Mouse (Mus musculus) R1 (cell line): Measurements from ENCODE around the gene Hemk1.

Source experiments
- DNase-seq: peaks from one replicate; pipeline ENCODE4 v3.0.0-alpha.2; 2018; ENCODE audit warnings: low read depth, low spot score

Hemk1 gene

DNA sequence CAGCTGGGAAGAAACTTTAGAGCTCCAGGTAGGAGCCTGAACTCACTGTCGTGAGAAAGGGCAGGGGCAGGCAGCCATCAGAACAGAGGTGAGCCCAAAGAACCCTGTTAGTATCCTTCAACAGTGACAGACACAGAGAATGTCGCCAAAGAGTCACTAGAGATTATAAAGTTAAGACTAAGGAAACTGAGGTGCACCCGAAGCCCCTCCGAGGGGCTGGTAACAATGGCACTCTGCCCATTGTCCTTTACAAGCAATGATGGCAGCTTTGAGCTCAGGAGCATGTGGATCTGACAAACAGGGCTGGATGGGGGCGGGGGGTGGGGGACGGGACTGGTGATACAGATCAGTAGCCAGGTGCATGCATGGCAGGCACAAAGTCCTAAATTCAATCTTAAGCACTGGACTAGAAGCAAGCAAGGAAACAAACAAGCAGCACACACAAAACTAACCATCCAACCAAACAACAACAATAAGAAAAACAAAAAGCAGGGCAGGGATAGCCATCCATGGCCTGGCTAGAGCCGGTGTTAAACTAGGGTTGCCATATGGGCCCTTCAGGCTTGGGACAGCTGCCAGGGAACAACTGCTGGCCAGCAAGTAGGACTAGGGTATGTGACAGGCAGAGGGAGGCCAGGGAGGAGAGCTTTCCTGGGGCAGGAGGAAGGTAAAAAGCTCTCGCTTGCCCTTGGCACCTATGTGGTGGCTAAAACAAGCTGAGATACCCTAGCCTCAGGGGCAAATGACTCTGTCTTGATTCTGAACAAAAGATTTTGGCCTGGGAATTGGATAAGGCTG is 5.2 kb upstream of the Hemk1 start:
- DNase-seq, result no peak

DNA sequence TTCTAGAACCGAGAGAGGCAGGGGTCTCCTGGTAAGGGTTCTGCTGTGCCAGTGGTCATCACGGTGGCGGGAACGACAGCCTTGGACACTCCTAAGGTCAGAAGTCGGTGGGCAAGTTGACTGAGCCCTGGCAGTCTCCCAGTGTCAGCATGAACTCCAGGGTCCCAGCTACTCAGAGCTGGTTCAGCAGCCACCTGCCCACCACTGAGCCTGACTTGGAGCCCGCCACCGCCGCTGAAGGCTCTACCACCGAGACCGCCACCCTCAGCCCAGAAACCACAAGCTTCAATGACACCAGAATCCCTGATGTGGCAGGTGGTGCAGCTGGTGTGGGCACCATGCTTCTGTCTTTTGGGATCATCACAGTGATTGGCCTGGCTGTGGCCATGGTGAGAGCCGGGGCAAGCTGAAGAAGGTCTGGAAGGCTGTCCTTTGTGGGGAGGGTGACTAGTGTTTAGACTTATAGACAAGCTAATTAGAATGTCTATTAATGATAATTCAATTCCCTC is 4.1 kb upstream of the Hemk1 start:
- DNase-seq, result no peak

DNA sequence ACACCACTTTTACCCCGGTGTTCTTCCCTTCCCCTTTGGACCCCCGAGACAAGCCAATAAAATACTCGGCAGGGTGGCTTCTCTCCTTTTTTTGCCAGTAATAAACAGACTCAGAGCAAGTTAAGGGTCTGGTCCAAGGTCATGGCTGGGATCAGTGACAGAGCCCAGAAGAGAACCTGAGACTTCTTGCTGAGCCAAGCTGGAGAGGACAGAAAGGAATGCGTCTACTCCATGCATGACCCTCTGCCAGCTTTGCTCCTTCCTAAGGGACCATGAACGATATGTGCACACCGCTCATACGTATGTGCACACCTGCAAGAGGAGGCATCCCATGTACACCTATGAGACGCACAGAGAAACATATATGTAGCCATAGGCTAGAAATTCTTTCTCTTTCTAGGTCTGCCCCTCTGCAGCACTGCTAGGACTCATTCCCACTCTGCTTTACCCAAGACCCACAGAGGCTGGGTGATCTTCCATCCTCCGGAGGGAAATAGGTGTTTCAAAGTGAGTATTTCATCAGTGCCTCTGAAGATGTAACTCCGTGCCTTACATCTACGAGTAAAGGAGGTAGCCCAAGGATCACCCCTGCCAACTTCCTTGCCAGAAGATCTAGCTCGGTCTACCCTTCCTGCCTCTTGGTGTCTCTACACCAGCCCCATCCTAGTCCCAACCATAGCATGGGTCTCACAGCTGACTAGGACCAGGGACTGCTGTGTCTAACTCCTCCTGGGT is 2.9 kb upstream of the Hemk1 start:
- no peak for DNase-seq

DNA sequence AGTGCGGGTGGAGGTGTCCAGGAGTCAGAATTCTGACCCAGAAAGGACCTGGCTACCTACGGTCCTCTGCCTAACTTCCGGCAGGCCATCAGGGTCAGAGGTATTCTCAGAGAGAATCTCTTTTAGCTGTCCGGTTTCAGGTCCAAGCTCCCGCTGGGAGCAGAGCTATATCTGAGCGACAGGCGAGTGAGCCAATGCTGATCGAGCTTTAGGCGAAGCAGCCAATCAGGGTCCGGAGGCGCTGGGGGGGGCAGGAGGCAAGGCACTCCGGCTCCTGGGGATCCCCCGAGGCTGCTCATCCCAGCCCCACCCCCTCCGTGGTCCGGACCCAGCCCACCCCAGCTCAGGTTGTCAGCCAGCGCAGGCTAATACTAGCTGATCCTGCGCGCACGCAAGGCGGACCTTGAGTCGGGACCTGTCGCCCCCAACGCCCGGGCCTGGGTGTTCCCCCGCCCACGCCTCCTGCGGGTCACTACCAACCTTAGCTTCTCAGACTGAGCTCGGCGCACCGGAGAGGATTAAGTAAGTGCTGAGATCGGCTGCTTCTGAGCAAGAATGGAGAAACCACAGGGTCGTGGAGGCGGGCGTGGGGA is 2.2 kb upstream of the Hemk1 start, which contains the start of gene 6430571L13Rik:
TSS of gene 6430571L13Rik (plus strand) at position 336 of the 593 bp plus-strand sequence.
- peak; percentile 95 for DNase-seq

DNA sequence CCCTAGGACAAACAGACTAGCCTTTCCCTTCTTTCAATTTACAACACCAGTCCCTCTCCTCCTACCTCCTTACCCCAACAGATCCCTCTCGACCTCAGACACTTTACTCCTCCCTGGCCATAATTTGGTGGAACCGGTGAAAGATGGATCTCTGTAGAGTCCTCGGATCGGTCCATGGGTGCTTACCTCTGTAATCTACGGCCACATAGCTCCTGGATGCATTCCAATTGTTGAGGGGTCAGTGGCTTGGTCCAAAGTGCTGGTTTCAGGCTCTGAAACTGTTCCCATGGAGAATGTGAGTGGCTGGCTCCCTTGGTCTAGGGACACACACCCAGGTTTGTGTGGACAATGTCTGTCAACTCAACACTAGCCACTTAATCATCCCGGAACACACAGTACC is 1.8 kb downstream of the Hemk1 start:
- no peak for DNase-seq

DNA sequence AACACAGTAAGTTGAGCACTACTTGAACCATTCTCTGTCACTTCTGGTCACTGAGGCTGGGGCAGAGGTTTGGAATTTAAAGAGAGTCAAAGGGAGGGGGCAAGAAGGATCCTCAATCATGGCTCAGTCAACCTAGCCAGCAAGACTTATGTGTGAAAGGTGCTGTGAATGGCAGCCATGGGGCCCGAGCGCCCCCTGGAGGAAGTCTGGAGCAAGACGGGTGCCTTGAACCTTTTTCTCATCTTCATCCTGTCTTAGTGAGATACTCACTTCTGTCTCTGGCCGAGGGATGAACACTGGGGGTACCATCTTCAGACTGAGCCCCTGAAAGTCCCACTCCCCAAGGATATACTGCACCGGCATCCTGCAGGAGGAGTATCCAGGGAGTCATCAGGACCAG is 2.2 kb downstream of the Hemk1 start:
- peak; percentile 72 for DNase-seq

DNA sequence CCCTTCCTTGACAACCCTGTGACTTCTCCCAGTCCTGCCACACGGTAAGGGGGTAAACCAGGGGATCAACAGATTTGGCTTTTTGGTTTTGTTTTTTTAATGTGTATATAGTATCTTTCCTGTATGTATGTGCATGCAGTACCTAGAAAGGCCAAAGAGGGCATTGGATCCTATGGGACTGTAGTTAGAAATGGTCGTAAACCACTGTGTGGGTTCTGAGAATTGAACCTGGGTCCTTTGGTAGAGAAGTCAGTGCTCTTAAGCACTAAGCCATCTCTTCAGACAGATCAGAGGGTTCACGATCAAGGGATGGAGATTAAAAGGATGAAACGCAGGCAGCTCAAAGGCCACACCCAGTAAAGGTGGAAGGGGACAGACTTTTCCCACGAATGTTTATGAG is 3.1 kb downstream of the Hemk1 start:
- DNase-seq, result no peak

DNA sequence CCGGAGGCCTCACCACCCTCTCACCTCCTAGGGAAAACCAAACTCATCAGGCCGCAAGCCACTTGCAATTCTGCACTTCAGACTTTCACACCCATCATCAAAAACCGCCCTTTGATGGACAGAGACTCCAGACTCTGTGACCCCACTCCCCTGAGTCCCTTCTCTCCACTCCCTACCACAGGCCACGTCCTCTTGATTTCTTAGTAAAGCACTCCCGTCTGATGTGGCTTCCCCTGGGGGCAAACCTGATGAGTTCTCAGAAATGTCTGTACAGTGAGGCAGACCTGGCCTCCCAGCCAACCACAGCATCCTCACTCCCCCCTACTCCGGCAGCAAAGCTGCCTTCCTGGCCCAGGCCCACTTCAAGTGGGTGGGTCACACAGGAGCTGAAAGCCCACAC is 3.8 kb downstream of the Hemk1 start:
- DNase-seq, result no peak

DNA sequence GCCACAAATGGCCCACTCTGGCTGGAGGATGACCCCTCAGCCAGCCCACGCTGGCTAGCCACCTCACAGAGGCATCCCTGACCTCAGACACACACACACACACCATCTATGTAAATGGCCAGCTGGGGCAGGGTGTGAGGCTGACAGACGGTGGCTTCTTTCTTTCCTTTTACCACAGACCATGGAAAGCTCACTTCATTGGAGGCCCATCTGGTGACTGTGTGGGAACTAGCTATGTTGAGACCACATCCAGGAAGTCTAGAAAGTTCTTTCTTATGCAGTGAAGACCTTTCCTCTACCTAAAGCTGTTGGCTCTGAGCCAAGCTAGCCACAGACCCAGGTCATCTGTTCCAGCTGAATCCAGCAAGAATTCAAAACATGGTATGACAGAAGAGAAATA is 4.5 kb downstream of the Hemk1 start:
- DNase-seq, result no peak

DNA sequence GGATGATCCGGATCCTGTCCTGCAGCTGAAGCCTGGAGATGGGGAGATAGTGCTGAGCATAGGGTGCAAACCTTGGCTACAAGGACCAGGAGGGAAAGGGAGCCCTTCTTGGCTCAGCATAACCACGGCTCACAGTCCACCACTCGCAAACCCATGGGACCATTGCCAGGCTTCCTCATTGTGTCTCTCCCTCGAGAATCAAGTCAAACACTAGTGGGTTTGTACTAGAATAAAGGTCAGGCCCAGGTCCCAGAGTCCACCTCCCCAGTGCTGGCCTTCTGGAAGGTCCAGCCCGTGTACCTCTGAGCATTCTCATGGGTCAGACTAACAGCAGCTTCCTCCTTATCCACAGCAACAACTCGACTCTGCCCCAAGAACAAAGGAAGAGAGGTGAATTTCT is 7.4 kb downstream of the Hemk1 start:
- no peak for DNase-seq

DNA sequence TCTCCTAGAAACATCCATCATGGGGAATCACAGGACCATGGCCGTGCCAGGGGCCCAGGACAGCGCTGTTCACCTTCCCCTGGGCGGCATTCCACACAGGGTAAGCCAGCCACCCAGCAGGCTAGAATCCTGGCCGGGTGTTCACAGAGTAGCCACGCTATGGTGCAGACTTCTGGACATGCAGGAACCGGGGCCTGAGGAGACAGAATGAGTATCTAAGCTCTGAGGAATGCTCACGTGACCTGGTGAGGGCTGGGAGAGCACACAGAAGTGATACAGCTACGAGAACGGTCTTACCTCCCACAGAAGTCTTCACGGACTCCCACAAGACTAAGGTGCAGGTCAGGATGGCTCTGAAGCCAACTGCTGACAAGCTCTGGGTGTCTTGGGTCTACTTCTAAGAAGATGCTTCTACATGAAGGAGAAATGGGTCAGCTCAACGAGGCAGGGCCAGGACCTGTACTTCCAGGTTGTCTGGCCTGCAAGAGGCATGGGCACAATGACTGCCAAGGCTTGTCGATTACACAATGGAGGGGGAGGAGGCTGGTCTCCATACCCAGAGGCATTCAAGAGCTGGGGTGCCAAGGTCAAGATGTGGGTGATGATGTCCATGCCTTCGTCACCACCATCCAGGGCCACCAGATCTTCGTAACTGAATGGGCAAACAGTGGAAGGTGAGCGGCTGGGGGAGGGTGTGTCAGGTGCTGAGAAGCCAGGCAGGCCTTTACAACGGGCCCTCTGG is 10.1 kb downstream of the Hemk1 start:
- no peak for DNase-seq

DNA sequence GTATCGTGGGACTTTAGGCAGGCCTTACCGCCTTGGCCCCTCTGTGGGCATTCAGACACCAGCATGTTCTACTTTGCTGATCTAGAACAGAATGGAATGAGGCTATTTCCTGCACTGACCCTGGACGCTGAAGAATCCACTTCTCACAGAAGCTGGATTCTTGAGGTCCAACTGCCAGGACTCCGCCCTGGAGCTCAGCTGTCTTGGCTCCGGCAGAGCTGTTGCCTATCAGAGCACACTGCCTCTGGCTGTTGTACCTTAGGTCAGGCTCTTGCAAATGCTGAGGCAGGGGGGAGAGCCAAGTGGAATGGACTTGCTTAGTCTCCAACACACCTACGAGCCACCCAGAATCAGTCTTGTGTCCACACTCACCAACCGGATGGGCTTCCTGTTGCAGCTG is 12.2 kb downstream of the Hemk1 start:
- DNase-seq, result no peak

DNA sequence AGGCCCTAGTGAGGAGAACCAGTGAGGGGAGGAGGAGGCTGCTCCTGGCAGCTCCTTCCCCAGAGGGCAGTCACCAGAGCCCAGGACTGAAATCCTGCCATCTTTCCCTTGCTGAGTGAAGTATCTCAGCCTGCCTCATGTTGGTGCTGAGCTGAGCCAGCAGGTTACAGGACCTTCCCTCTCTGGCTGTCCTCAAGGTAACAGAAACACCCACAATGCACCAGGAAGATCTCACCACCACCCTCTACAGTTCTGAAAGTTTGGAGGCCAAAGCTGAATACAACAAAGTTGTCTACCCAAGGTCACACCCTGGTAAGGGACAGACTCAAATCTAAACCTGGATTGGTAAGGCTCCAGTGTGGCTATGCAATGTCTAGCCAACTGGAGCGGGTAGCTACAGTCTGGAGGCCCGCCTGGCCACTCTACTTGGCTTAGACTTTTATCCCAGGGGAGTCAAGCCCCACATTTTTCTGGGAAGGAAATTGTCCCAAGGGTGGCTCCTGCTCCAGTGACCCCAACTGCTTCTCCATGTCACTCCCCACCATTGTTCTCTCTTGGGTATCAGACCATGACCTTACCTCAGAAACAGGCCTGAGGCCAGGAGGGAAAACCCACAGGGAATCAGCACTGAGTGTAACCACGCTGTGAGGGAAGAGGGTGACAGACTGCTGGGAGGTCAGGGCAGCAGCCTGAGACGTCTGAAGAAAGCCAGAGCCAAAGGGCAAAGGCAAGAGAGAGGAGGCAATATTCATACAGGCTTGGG is 13.2 kb downstream of the Hemk1 start:
- DNase-seq, result no peak

DNA sequence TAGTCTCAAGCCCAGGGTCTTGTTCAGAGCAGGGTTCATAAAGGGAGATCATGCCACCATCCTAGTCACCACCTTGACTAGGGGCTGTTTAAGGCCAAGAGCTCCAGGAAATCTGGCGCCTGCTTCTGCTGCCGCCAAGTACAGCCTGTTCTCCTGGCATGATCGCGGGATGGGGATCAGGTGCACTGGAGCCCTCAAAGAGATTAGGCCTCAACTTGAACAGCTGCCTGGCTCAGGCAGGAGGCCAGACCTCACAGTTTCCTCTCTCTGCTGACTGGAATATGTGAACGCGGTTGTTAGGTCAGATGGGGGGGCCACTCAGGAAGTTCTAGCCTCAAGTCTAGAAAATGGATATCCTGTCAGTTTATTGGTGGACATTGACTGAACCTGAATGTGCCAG is 14.6 kb downstream of the Hemk1 start:
- no peak for DNase-seq

DNA sequence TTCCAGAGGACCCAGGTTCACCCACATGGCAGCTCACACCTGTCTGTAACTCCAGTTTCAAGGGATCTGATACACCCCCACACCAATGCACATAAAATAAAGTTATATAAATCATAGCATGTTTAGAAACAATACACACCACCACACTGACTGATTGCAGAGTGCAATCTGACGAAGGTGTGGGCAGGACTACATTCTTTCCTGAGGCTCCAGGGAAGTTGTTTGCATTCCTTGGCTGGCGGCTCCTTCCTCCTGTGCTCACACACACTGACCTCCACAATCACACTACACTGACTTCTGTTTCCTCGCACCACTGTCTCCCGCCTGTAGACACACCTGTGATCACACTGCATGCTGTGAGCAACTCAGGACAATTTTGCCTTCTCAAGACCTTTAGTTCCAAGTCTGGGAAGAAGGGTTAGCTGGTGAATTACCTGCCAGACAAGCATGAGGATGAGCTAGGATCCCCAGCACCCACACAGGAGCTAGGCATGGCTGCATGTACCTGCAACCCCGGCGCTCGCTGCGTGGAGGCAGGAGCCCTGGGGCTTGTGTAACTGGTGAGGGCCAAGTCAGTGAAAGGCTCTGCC is 15.6 kb downstream of the Hemk1 start:
- no peak for DNase-seq

DNA sequence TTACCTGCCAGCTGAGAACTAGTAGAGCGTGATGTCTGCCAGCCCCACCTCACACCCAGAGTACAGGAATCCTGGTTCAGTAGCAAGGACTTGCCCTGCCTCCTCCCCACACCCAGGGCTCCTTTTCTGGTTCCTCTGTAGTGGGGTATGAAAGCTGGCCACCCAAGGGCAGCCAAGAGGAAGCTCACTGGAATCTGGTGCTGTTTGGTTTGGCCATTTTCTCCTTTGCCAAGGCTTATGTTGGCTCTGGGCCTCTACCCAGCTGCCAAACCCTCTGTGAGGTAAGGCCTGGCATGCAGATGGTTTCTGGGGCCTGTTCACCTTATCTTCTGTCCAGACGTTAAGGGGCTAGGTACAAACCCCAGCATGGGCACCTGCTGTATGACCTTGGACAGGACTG is 22.4 kb downstream of the Hemk1 start:
- no peak for DNase-seq

DNA sequence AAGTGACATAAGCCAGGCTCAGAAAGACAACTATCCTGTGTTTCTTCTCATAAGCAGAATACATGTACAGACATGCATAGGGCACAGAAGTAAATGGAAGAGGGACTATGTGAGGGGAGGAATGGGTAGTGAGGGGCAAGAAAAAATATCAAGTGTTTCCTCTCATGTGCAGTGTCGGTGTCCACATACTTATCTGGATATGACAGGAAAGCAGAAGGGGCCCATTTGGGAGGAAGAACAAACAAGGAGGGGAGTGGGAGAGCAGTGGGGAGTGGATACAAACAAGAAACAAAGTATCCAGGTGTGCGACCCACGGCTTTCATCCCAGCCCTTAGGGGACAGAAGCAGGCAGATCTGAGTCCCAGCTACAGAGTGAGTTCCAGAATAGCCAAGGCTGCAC is 24.2 kb downstream of the Hemk1 start:
- DNase-seq, result no peak

DNA sequence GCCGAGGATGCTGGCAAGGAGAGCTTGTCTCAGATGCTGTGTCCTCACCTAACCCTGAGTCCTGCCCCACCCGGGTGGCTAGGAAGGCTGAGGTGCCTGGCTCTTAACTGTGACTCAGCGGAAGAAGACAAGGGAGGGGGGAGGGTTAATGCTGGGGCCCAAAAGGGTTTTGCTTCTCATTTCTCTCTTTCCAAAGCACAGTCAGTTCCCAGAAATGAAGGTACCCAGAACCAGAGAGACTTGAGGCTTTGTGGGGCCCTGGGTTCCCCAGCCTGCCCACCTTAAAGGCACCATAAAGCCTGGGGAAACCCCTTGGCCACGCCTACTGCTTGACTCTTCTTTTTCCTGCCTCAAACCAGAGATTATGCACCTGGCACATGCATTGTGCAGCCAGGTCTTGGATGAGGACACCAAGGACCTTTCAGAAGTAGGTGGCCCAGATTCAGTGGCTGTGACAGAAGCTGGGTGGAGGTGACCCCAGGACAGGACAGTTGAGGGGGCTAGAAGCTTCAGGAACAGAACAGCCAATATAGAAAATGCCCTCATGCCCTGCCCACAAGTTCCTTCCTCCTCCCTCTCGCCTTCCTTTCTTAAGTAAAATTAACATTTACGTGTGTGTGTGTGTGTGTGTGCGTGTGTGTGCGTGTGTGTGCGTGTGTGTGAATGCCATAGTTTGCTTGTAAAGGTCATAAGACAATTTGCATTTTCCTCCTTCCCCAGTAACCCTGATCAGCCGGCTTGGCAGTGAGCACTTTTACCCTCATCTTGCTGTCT is 25.2 kb downstream of the Hemk1 start:
- no peak for DNase-seq

DNA sequence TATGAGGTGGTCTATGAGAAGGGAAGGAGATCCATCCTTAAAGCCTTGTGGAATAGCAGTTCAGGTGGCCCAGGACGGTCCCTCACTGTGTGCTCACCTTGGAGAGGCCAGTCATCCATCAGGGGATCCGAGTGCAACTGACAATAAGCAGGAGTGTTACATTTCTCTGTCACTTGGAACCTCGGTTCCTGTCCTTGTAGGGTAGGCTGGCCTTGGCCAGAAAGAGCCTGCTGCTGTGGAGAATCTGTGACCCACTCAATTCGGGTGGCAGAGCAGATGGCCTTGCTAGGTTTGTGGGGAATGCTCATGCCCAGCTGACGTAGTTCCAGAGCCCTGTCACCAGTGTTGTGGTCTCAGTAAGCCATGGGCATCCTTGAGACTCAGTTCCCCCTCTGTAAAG is 28.6 kb downstream of the Hemk1 start:
- no peak for DNase-seq

DNA sequence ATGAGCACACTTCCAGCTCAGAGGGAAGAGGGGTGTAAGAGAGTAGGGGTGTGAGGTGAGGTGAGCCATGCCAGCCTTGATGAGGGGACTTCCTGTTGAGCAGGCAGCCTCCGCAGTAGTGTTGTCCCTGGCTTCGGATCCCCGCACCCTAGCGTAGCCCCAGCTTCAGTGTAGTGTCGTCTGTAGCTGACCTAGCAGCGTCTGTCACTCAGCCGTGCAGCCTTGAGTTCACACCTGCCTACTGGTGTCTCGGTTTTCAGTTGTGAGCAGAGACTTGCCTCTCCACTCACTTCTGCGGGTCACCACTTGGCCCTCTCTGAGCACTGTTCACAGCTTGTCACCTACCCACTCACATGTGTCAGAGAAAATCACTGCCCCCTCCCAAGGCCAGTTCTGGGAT is 29.0 kb downstream of the Hemk1 start:
- DNase-seq, result no peak
